ENCODE assay signal across 9 mouse cellular contexts in the genomic region with DNA sequence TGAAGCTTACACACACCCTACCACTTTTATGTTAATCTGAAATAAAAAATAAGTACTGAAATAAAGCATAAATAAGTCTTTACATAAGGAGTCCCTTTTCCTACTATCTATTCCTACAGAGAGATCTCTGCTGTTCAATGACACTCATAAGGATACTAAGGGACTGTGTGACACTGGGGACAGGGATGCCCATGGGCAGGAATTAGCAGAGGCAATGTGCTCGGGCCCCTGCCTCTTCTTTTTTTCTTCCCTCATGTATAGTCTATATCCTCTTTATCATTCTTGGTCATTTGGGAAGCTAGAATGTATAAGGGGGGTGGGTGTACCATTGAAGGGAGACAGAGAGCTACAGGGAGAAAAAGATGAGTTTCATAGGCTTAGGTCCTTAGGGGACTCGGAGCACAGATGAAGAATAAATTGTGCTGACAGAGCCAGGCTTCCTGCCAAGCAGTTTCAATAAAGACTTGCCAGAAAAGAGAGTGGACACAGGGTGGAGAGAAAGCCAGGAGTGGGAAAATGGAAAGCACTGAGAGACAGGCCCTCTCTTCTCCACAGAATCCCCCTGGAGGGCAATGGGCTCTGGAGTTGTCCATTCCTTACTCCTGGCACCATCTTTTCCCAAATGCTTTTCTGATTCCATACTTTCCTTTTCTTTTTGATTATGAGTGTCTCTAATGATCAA.
DNase-seq lines count a peak whose midpoint lies in the region; ATAC-seq and TF ChIP-seq lines count a peak whose summit lies in the region.
"Had no signal": no experiment of that assay in that cellular context is flagged by ENCODE, and none has a peak within 500 bp of the region (broad histone marks: within the 10 kb centered on the region; RNA-seq: fewer than 3 reads in every experiment).

No protein-coding gene starts in this region.

- 56% methylated on average over 2 of the region's 2 CpGs for WGBS in forebrain, embryonic 13.5 days
- 67% methylated on average over 2 of the region's 2 CpGs for WGBS in forebrain, embryonic 10.5 days
- WGBS in liver, postnatal 0 days (ENCODE audit: insufficient replicate concordance): 77% methylated on average over 2 of the region's 2 CpGs
- WGBS in hindbrain, embryonic 14.5 days: 41% methylated on average over 2 of the region's 2 CpGs

- no peaks in the 10 kb centered on the region for H3K4me1 ChIP-seq in forebrain, embryonic 13.5 days
- H3K4me1 ChIP-seq in forebrain, embryonic 10.5 days: no peaks in the 10 kb centered on the region
- no peaks in the 10 kb centered on the region for H3K4me1 ChIP-seq in liver, postnatal 0 days (ENCODE audit: insufficient read depth)
- no peaks in the 10 kb centered on the region for H3K4me1 ChIP-seq in hindbrain, embryonic 14.5 days (replicated peaks; ENCODE audit: control insufficient read depth, insufficient read depth, low read length)

- no peaks in the 10 kb centered on the region for H3K9me3 ChIP-seq in forebrain, embryonic 13.5 days (replicated peaks)
- H3K9me3 ChIP-seq in forebrain, embryonic 10.5 days: no peaks in the 10 kb centered on the region
- no peaks in the 10 kb centered on the region for H3K9me3 ChIP-seq in liver, postnatal 0 days (ENCODE audit: low read length)
- no peaks in the 10 kb centered on the region for H3K9me3 ChIP-seq in hindbrain, embryonic 14.5 days (ENCODE audit: control insufficient read depth, low read length)

- no peak for TF ChIP-seq CTCF in liver, postnatal 0 days (IDR thresholded peaks at IDR 0.05; ENCODE audit: low read depth)

- TF ChIP-seq EP300 in liver, postnatal 0 days (IDR thresholded peaks at IDR 0.05; ENCODE audit: low read depth): no peak

- H3K9ac ChIP-seq in forebrain, embryonic 13.5 days: no peak overlapping the region
- no peak overlapping the region for H3K9ac ChIP-seq in liver, postnatal 0 days (replicated peaks)
- H3K9ac ChIP-seq in hindbrain, embryonic 14.5 days: no peak overlapping the region

- DNase-seq in forebrain, embryonic 10.5 days (ENCODE audit: extremely low spot score, low spot score): no peak
- peak; percentile 2 for DNase-seq in liver
- DNase-seq in liver, postnatal 0 days: no peak
- peak; percentile 66 for DNase-seq in hindbrain, embryonic 14.5 days (ENCODE audit: low spot score)
- DNase-seq in lung, postnatal 14 days: peak; percentile 3
- DNase-seq in layer of hippocampus, adult 11-12 months (ENCODE audit: low spot score): no peak

- H3K27ac ChIP-seq in forebrain, embryonic 13.5 days: no peak overlapping the region
- H3K27ac ChIP-seq in forebrain, embryonic 10.5 days: no peak overlapping the region
- H3K27ac ChIP-seq in liver, postnatal 0 days (ENCODE audit: low read depth): no peak overlapping the region
- no peak overlapping the region for H3K27ac ChIP-seq in hindbrain, embryonic 14.5 days

- no peak overlapping the region for H3K4me3 ChIP-seq in forebrain, embryonic 13.5 days
- H3K4me3 ChIP-seq in forebrain, embryonic 10.5 days: no peak overlapping the region
- no peak overlapping the region for H3K4me3 ChIP-seq in liver, postnatal 0 days (ENCODE audit: low read depth, low read length)
- no peak overlapping the region for H3K4me3 ChIP-seq in hindbrain, embryonic 14.5 days (replicated peaks; ENCODE audit: low read length)

- no peak overlapping the region for H3K4me2 ChIP-seq in forebrain, embryonic 13.5 days
- H3K4me2 ChIP-seq in liver, postnatal 0 days (ENCODE audit: low read depth, low read length): no peak overlapping the region
- H3K4me2 ChIP-seq in hindbrain, embryonic 14.5 days (replicated peaks): no peak overlapping the region
- H3K4me2 ChIP-seq: heart, embryonic 11.5 days had no signal

- H3K36me3 ChIP-seq in forebrain, embryonic 13.5 days (ENCODE audit: poor library complexity, severe bottlenecking): no peaks in the 10 kb centered on the region
- no peaks in the 10 kb centered on the region for H3K36me3 ChIP-seq in forebrain, embryonic 10.5 days (replicated peaks)
- H3K36me3 ChIP-seq in liver, postnatal 0 days (replicated peaks; ENCODE audit: insufficient read depth, low read length): no peaks in the 10 kb centered on the region
- H3K36me3 ChIP-seq in hindbrain, embryonic 14.5 days (replicated peaks; ENCODE audit: control insufficient read depth, insufficient read depth): no peaks in the 10 kb centered on the region

- ATAC-seq in forebrain, embryonic 13.5 days: peak; percentile 86
- ATAC-seq in liver, postnatal 0 days: no peak
- peak; percentile 89 for ATAC-seq in hindbrain, embryonic 14.5 days (ENCODE audit: low FRiP score)
- ATAC-seq in inflammation-experienced regulatory T-cells, adult 6 months: no peak

- no peaks in the 10 kb centered on the region for H3K27me3 ChIP-seq in forebrain, embryonic 13.5 days
- H3K27me3 ChIP-seq in forebrain, embryonic 10.5 days (ENCODE audit: poor library complexity, severe bottlenecking): peaks cover 29% of the 10 kb centered on the region
- no peaks in the 10 kb centered on the region for H3K27me3 ChIP-seq in liver, postnatal 0 days (ENCODE audit: insufficient read depth, low read length)
- H3K27me3 ChIP-seq in hindbrain, embryonic 14.5 days (ENCODE audit: control insufficient read depth, insufficient read depth, low read length): no peaks in the 10 kb centered on the region

Comparison
In these comparisons a context has a peak if more than half of its experiments do, and no peak if none do; other contexts are left out.
1. DNase-seq: peak in liver (single experiment), hindbrain, embryonic 14.5 days (single experiment) and lung, postnatal 14 days (single experiment); none in forebrain, embryonic 10.5 days (single experiment), liver, postnatal 0 days (single experiment) and layer of hippocampus, adult 11-12 months (single experiment).
2. ATAC-seq: peak in forebrain, embryonic 13.5 days (single experiment) and hindbrain, embryonic 14.5 days (single experiment); none in liver, postnatal 0 days (single experiment) and inflammation-experienced regulatory T-cells, adult 6 months (single experiment).